Mouse (Mus musculus): ENCODE data around the gene Pola2. TPM values are rescaled to one million over a fixed set of nuclear protein-coding genes. Genes with fewer than 3 reads are reported as not detected.

Pola2 gene
- polyA plus RNA-seq, 1 experiment from 2014 or later = 19.4 TPM

GRCm38 (mm10) chr19:5975676-5976075 is 11.7 kb upstream of the Pola2 start:
- WGBS = 66% methylated on average over 4 of the region's 4 CpGs
- Histone ChIP-seq H3K4me3 (ENCODE audit: low read depth, low read length) (no peak overlapping the region), H3K4me2 (ENCODE audit: low read length) (no peak overlapping the region), H3K27me3 (ENCODE audit: control insufficient read depth, insufficient read depth, low read depth, low read length) (no peaks in the 10 kb centered on the region), H3K9ac (ENCODE audit: low read depth, low read length) (no peak overlapping the region), H3K27ac (ENCODE audit: low read length) (no peak overlapping the region), H3K36me3 (ENCODE audit: control insufficient read depth, insufficient read depth, low read length) (no peaks in the 10 kb centered on the region), H3K4me1 (ENCODE audit: control insufficient read depth, insufficient read depth, low read length) (no peaks in the 10 kb centered on the region), H3K9me3 (replicated peaks; ENCODE audit: control insufficient read depth, low read length, poor library complexity, severe bottlenecking) (no peaks in the 10 kb centered on the region)
- ATAC-seq = peak; percentile 68; the same call in 1 of the 2 replicates

GRCm38 (mm10) chr19:5975112-5975511 is 11.1 kb upstream of the Pola2 start:
- no peak for ATAC-seq
- Histone ChIP-seq H3K27ac (ENCODE audit: low read length) (no peak overlapping the region), H3K4me2 (ENCODE audit: low read length) (no peak overlapping the region), H3K27me3 (ENCODE audit: control insufficient read depth, insufficient read depth, low read depth, low read length) (no peaks in the 10 kb centered on the region), H3K4me3 (ENCODE audit: low read depth, low read length) (no peak overlapping the region), H3K36me3 (ENCODE audit: control insufficient read depth, insufficient read depth, low read length) (no peaks in the 10 kb centered on the region), H3K4me1 (ENCODE audit: control insufficient read depth, insufficient read depth, low read length) (no peaks in the 10 kb centered on the region), H3K9me3 (replicated peaks; ENCODE audit: control insufficient read depth, low read length, poor library complexity, severe bottlenecking) (no peaks in the 10 kb centered on the region), H3K9ac (ENCODE audit: low read depth, low read length) (no peak overlapping the region)
- WGBS = 73% methylated on average over 4 of the region's 4 CpGs

GRCm38 (mm10) chr19:5967664-5968063 is 3.7 kb upstream of the Pola2 start:
- Histone ChIP-seq H3K9ac (ENCODE audit: low read depth, low read length) (no peak overlapping the region), H3K4me3 (ENCODE audit: low read depth, low read length) (no peak overlapping the region), H3K4me2 (ENCODE audit: low read length) (no peak overlapping the region), H3K9me3 (replicated peaks; ENCODE audit: control insufficient read depth, low read length, poor library complexity, severe bottlenecking) (no peaks in the 10 kb centered on the region), H3K36me3 (ENCODE audit: control insufficient read depth, insufficient read depth, low read length) (no peaks in the 10 kb centered on the region), H3K4me1 (ENCODE audit: control insufficient read depth, insufficient read depth, low read length) (peaks cover 16% of the 10 kb centered on the region), H3K27me3 (ENCODE audit: control insufficient read depth, insufficient read depth, low read depth, low read length) (no peaks in the 10 kb centered on the region), H3K27ac (ENCODE audit: low read length) (no peak overlapping the region)
- no peak for ATAC-seq
- 91% methylated on average over 10 of the region's 10 CpGs for WGBS

- no peaks in the 10 kb centered on the region for H3K9me3 ChIP-seq (replicated peaks; ENCODE audit: control insufficient read depth, low read length, poor library complexity, severe bottlenecking)
- 78% methylated on average over 6 of the region's 6 CpGs for WGBS
- peaks cover 16% of the 10 kb centered on the region for H3K4me1 ChIP-seq (ENCODE audit: control insufficient read depth, insufficient read depth, low read length)
- no peak overlapping the region for H3K4me2 ChIP-seq (ENCODE audit: low read length)
- ATAC-seq = no peak
- H3K9ac ChIP-seq (ENCODE audit: low read depth, low read length) = peak overlapping the region; percentile 14; the same call in 1 of the 2 replicates
- no peaks in the 10 kb centered on the region for H3K36me3 ChIP-seq (ENCODE audit: control insufficient read depth, insufficient read depth, low read length)
- H3K27ac ChIP-seq (ENCODE audit: low read length) = no peak overlapping the region
- no peaks in the 10 kb centered on the region for H3K27me3 ChIP-seq (ENCODE audit: control insufficient read depth, insufficient read depth, low read depth, low read length)
- no peak overlapping the region for H3K4me3 ChIP-seq (ENCODE audit: low read depth, low read length)
These were observed 2.8 kb upstream of the Pola2 start for GRCm38 (mm10) chr19:5966786-5967185.

GRCm38 (mm10) chr19:5965910-5966309 is 1.9 kb upstream of the Pola2 start:
- Histone ChIP-seq H3K27me3 (ENCODE audit: control insufficient read depth, insufficient read depth, low read depth, low read length) (no peaks in the 10 kb centered on the region), H3K36me3 (ENCODE audit: control insufficient read depth, insufficient read depth, low read length) (no peaks in the 10 kb centered on the region), H3K27ac (ENCODE audit: low read length) (no peak overlapping the region), H3K4me1 (ENCODE audit: control insufficient read depth, insufficient read depth, low read length) (peaks cover 16% of the 10 kb centered on the region), H3K4me2 (ENCODE audit: low read length) (no peak overlapping the region), H3K9ac (ENCODE audit: low read depth, low read length) (no peak overlapping the region), H3K4me3 (ENCODE audit: low read depth, low read length) (no peak overlapping the region), H3K9me3 (replicated peaks; ENCODE audit: control insufficient read depth, low read length, poor library complexity, severe bottlenecking) (no peaks in the 10 kb centered on the region)
- 92% methylated on average over 2 of the region's 2 CpGs for WGBS
- no peak for ATAC-seq

- H3K4me2 ChIP-seq (ENCODE audit: low read length) = no peak overlapping the region
- no peak overlapping the region for H3K9ac ChIP-seq (ENCODE audit: low read depth, low read length)
- H3K36me3 ChIP-seq (ENCODE audit: control insufficient read depth, insufficient read depth, low read length) = no peaks in the 10 kb centered on the region
- no peaks in the 10 kb centered on the region for H3K9me3 ChIP-seq (replicated peaks; ENCODE audit: control insufficient read depth, low read length, poor library complexity, severe bottlenecking)
- H3K4me3 ChIP-seq (ENCODE audit: low read depth, low read length) = no peak overlapping the region
- H3K27me3 ChIP-seq (ENCODE audit: control insufficient read depth, insufficient read depth, low read depth, low read length) = no peaks in the 10 kb centered on the region
- peaks cover 16% of the 10 kb centered on the region for H3K4me1 ChIP-seq (ENCODE audit: control insufficient read depth, insufficient read depth, low read length)
- peak; percentile 59; the same call in 1 of the 2 replicates for ATAC-seq
- WGBS = 10% methylated on average over 4 of the region's 4 CpGs
- H3K27ac ChIP-seq (ENCODE audit: low read length) = no peak overlapping the region
These were observed 1.3 kb upstream of the Pola2 start for GRCm38 (mm10) chr19:5965280-5965679.

GRCm38 (mm10) chr19:5964804-5965203 is 802 bp upstream of the Pola2 start:
- Histone ChIP-seq H3K27me3 (ENCODE audit: control insufficient read depth, insufficient read depth, low read depth, low read length) (no peaks in the 10 kb centered on the region), H3K36me3 (ENCODE audit: control insufficient read depth, insufficient read depth, low read length) (no peaks in the 10 kb centered on the region), H3K9ac (ENCODE audit: low read depth, low read length) (peak overlapping the region; percentile 73), H3K4me3 (ENCODE audit: low read depth, low read length) (peak overlapping the region; percentile 58; the same call in 1 of the 2 replicates), H3K27ac (ENCODE audit: low read length) (no peak overlapping the region), H3K4me2 (ENCODE audit: low read length) (peak overlapping the region; percentile 93), H3K4me1 (ENCODE audit: control insufficient read depth, insufficient read depth, low read length) (peaks cover 16% of the 10 kb centered on the region), H3K9me3 (replicated peaks; ENCODE audit: control insufficient read depth, low read length, poor library complexity, severe bottlenecking) (no peaks in the 10 kb centered on the region)
- ATAC-seq = no peak
- WGBS = 82% methylated on average over 2 of the region's 2 CpGs

GRCm38 (mm10) chr19:5962651-5963050 is 1.4 kb downstream of the Pola2 start:
- no peak overlapping the region for H3K4me3 ChIP-seq (ENCODE audit: low read depth, low read length)
- H3K9ac ChIP-seq (ENCODE audit: low read depth, low read length) = no peak overlapping the region
- H3K27me3 ChIP-seq (ENCODE audit: control insufficient read depth, insufficient read depth, low read depth, low read length) = no peaks in the 10 kb centered on the region
- no peak for ATAC-seq
- WGBS = 41% methylated on average over 1 of the region's 1 CpGs
- peaks cover 16% of the 10 kb centered on the region for H3K4me1 ChIP-seq (ENCODE audit: control insufficient read depth, insufficient read depth, low read length)
- no peak overlapping the region for H3K27ac ChIP-seq (ENCODE audit: low read length)
- no peaks in the 10 kb centered on the region for H3K9me3 ChIP-seq (replicated peaks; ENCODE audit: control insufficient read depth, low read length, poor library complexity, severe bottlenecking)
- H3K4me2 ChIP-seq (ENCODE audit: low read length) = no peak overlapping the region
- no peaks in the 10 kb centered on the region for H3K36me3 ChIP-seq (ENCODE audit: control insufficient read depth, insufficient read depth, low read length)

GRCm38 (mm10) chr19:5957371-5957770 is 6.6 kb downstream of the Pola2 start:
- 96% methylated on average over 5 of the region's 5 CpGs for WGBS
- ATAC-seq = no peak

More at GRCm38 (mm10) chr19:5957371-5957770, 6.6 kb downstream of the Pola2 start:
- Histone ChIP-seq H3K36me3 (ENCODE audit: control insufficient read depth, insufficient read depth, low read length) (no peaks in the 10 kb centered on the region), H3K27ac (ENCODE audit: low read length) (no peak overlapping the region), H3K9me3 (replicated peaks; ENCODE audit: control insufficient read depth, low read length, poor library complexity, severe bottlenecking) (no peaks in the 10 kb centered on the region), H3K27me3 (ENCODE audit: control insufficient read depth, insufficient read depth, low read depth, low read length) (no peaks in the 10 kb centered on the region), H3K4me1 (ENCODE audit: control insufficient read depth, insufficient read depth, low read length) (no peaks in the 10 kb centered on the region), H3K4me3 (ENCODE audit: low read depth, low read length) (no peak overlapping the region), H3K4me2 (ENCODE audit: low read length) (no peak overlapping the region), H3K9ac (ENCODE audit: low read depth, low read length) (no peak overlapping the region)

Measured in midbrain, embryonic 16.5 days (tissue).